ENCODE assay signal across 11 mouse cellular contexts in the genomic region with DNA sequence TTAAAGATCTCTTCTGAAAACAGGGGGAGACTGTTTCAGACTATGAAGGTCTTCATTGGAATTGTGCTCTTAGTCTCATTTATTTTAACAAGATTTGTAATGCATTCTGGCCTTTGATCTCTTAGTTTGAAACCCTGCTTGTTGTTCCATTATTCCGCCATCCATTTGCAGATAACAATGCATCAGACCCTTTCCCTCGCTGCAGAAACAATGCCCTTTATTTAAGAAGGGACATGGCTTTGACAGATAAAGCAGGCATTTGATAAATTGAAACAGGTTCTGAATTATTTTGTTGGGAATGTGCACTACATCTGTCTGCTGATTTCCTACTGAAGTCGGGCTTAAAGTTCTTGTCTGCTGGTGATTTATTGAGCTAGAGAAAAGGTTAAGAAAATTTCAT.
"Had no signal": no experiment of that assay in that cellular context is flagged by ENCODE, and none has a peak within 500 bp of the region (broad histone marks: within the 10 kb centered on the region; RNA-seq: fewer than 3 reads in every experiment).

No protein-coding gene starts in this region.

- ATAC-seq: intestine, postnatal 0 days had no signal

- H3K27me3 ChIP-seq: limb, embryonic 13.5 days had no signal

- H3K9me3 ChIP-seq: limb, embryonic 13.5 days had no signal

- H3K27ac ChIP-seq: kidney, postnatal 0 days; layer of hippocampus, adult 2 months; limb, embryonic 13.5 days; liver, embryonic 14.5 days had no signal

- H3K4me3 ChIP-seq: layer of hippocampus, adult 2 months; limb, embryonic 13.5 days had no signal

- H3K36me3 ChIP-seq: limb, embryonic 13.5 days had no signal

- DNase-seq: kidney, adult 9 months; kidney, postnatal 4 days; left cerebral cortex, postnatal 4 days; lung, adult 18-20 months; thymus, adult 18-20 months; thymus, postnatal 14 days had no signal

- H3K4me2 ChIP-seq: limb, embryonic 13.5 days had no signal

- H3K9ac ChIP-seq: limb, embryonic 13.5 days; liver, embryonic 14.5 days had no signal

- H3K4me1 ChIP-seq: limb, embryonic 13.5 days had no signal
